Mouse (Mus musculus) regulatory T cell (primary cell): ENCODE data around the gene Hipk2.

Experiments used
- in situ Hi-C: fragments of 300-600 bp; cut with MboI, MseI; formaldehyde crosslinking; loops from one replicate; pipeline ENCODE4 v1.15.1; 2025; ENCODE audit warnings: high pct_unique_total_duplicates

Hipk2 gene

GRCm38 (mm10) chr6:38868974-38869373 is 7.0 kb downstream of the Hipk2 start:
- in situ Hi-C loops = no loop called here

- in situ Hi-C loops = no loop called here
Observed at GRCm38 (mm10) chr6:38867291-38867690, 8.7 kb downstream of the Hipk2 start.

- in situ Hi-C loops = no loop called here
Observed at GRCm38 (mm10) chr6:38866761-38867160, 9.2 kb downstream of the Hipk2 start.

GRCm38 (mm10) chr6:38866357-38866756 is 9.6 kb downstream of the Hipk2 start:
- in situ Hi-C loops = no loop called here

GRCm38 (mm10) chr6:38865805-38866204 is 10.2 kb downstream of the Hipk2 start:
- in situ Hi-C loops = no loop called here

- in situ Hi-C loops = no loop called here
Observed at GRCm38 (mm10) chr6:38863595-38863994, 12.4 kb downstream of the Hipk2 start.

- in situ Hi-C loops = no loop called here
Observed at GRCm38 (mm10) chr6:38860301-38860700, 15.7 kb downstream of the Hipk2 start.

- in situ Hi-C loops = no loop called here
Observed at GRCm38 (mm10) chr6:38859819-38860218, 16.1 kb downstream of the Hipk2 start.

- in situ Hi-C loops = no loop called here
Observed at GRCm38 (mm10) chr6:38853561-38853992, 22.4 kb downstream of the Hipk2 start.

- in situ Hi-C loops = no loop called here
Observed at GRCm38 (mm10) chr6:38851740-38852139, 24.2 kb downstream of the Hipk2 start.

GRCm38 (mm10) chr6:38850715-38851259 is 25.2 kb downstream of the Hipk2 start:
- in situ Hi-C loops = no loop called here

- in situ Hi-C loops = loop anchor here (5.0 kb wide), 1 partner anchor 36 kb away; no protein-coding TSS in a partner anchor
Observed at GRCm38 (mm10) chr6:38847958-38848910, 27.7 kb downstream of the Hipk2 start.

- in situ Hi-C loops = loop anchor here (5.0 kb wide), 1 partner anchor 35 kb away; no protein-coding TSS in a partner anchor
Observed at GRCm38 (mm10) chr6:38847447-38847846, 28.5 kb downstream of the Hipk2 start.

GRCm38 (mm10) chr6:38846330-38847195 is 29.4 kb downstream of the Hipk2 start:
- in situ Hi-C loops = loop anchor here (5.0 kb wide), 1 partner anchor 34 kb away; no protein-coding TSS in a partner anchor

GRCm38 (mm10) chr6:38845876-38846275 is 30.1 kb downstream of the Hipk2 start:
- in situ Hi-C loops = loop anchor here (5.0 kb wide), 1 partner anchor 34 kb away; no protein-coding TSS in a partner anchor

GRCm38 (mm10) chr6:38845117-38845516 is 30.8 kb downstream of the Hipk2 start:
- in situ Hi-C loops = loop anchor here (5.0 kb wide), 1 partner anchor 33 kb away; no protein-coding TSS in a partner anchor

- in situ Hi-C loops = no loop called here
Observed at GRCm38 (mm10) chr6:38841551-38841950, 34.4 kb downstream of the Hipk2 start.

GRCm38 (mm10) chr6:38840780-38841179 is 35.2 kb downstream of the Hipk2 start:
- in situ Hi-C loops = no loop called here

GRCm38 (mm10) chr6:38840380-38840779 is 35.6 kb downstream of the Hipk2 start:
- in situ Hi-C loops = no loop called here

- in situ Hi-C loops = no loop called here
Observed at GRCm38 (mm10) chr6:38839891-38840290, 36.1 kb downstream of the Hipk2 start.

- in situ Hi-C loops = no loop called here
Observed at GRCm38 (mm10) chr6:38838061-38838460, 37.9 kb downstream of the Hipk2 start.

- in situ Hi-C loops = no loop called here
Observed at GRCm38 (mm10) chr6:38835217-38835616, 40.7 kb downstream of the Hipk2 start.
